Mouse (Mus musculus): ENCODE measurements around the gene Stk39. TPM values are rescaled to one million over a fixed set of nuclear protein-coding genes. Genes with fewer than 3 reads are reported as not detected.
A peak's percentile ranks its signal among the peaks of the same experiment; 100 is the strongest.

Stk39 gene
- polyA plus RNA-seq, 1 experiment from 2014 or later, result 39.0 TPM

- no peak for ATAC-seq (ENCODE audit: low FRiP score, low TSS enrichment)
- H3K27me3 ChIP-seq (ENCODE audit: control insufficient read depth, insufficient read depth, low read length), result no peaks in the 10 kb centered on the region
- no peak overlapping the region for H3K9ac ChIP-seq (replicated peaks; ENCODE audit: low read length)
- H3K4me1 ChIP-seq (ENCODE audit: control insufficient read depth, insufficient read depth, low read length), result peaks cover 18% of the 10 kb centered on the region
- no peaks in the 10 kb centered on the region for H3K36me3 ChIP-seq (ENCODE audit: control insufficient read depth, insufficient read depth, low read length)
- no peaks in the 10 kb centered on the region for H3K9me3 ChIP-seq (ENCODE audit: control insufficient read depth, low read length)
- peak overlapping the region; percentile 85; the same call in 1 of the 2 replicates for H3K4me2 ChIP-seq (ENCODE audit: low read length)
- 33% methylated on average over 4 of the region's 4 CpGs for WGBS
- H3K4me3 ChIP-seq (replicated peaks; ENCODE audit: low read depth, low read length), result no peak overlapping the region
- no peak for DNase-seq
- no peak overlapping the region for H3K27ac ChIP-seq (replicated peaks; ENCODE audit: low read depth, low read length)
These were observed 853 bp upstream of the Stk39 start for GRCm38 (mm10) chr2:68472921-68473320.

GRCm38 (mm10) chr2:68472551-68472910, 463 bp upstream of the Stk39 start:
- WGBS, result 2% methylated on average over 5 of the region's 5 CpGs
- Histone ChIP-seq H3K4me3 (replicated peaks; ENCODE audit: low read depth, low read length) (peak overlapping the region; percentile 84), H3K4me1 (ENCODE audit: control insufficient read depth, insufficient read depth, low read length) (peaks cover 18% of the 10 kb centered on the region), H3K9ac (replicated peaks; ENCODE audit: low read length) (peak overlapping the region; percentile 92), H3K36me3 (ENCODE audit: control insufficient read depth, insufficient read depth, low read length) (no peaks in the 10 kb centered on the region), H3K9me3 (ENCODE audit: control insufficient read depth, low read length) (no peaks in the 10 kb centered on the region), H3K27ac (replicated peaks; ENCODE audit: low read depth, low read length) (no peak overlapping the region), H3K4me2 (ENCODE audit: low read length) (peak overlapping the region; percentile 85), H3K27me3 (ENCODE audit: control insufficient read depth, insufficient read depth, low read length) (no peaks in the 10 kb centered on the region)
- no peak for DNase-seq
- ATAC-seq (ENCODE audit: low FRiP score, low TSS enrichment), result no peak

GRCm38 (mm10) chr2:68470891-68471758, 943 bp downstream of the Stk39 start:
- Histone ChIP-seq H3K36me3 (ENCODE audit: control insufficient read depth, insufficient read depth, low read length) (no peaks in the 10 kb centered on the region), H3K27me3 (ENCODE audit: control insufficient read depth, insufficient read depth, low read length) (no peaks in the 10 kb centered on the region), H3K9me3 (ENCODE audit: control insufficient read depth, low read length) (no peaks in the 10 kb centered on the region), H3K27ac (replicated peaks; ENCODE audit: low read depth, low read length) (peak overlapping the region; percentile 93), H3K4me2 (ENCODE audit: low read length) (peak overlapping the region; percentile 85), H3K4me3 (replicated peaks; ENCODE audit: low read depth, low read length) (peak overlapping the region; percentile 84), H3K9ac (replicated peaks; ENCODE audit: low read length) (peak overlapping the region; percentile 92), H3K4me1 (ENCODE audit: control insufficient read depth, insufficient read depth, low read length) (peaks cover 18% of the 10 kb centered on the region)
- ATAC-seq (ENCODE audit: low FRiP score, low TSS enrichment) (peak; percentile 76), DNase-seq (peak; percentile 81)
- WGBS, result under 1% methylated on average over 82 of the region's 87 CpGs

GRCm38 (mm10) chr2:68469491-68469890, 2.6 kb downstream of the Stk39 start:
- no peaks in the 10 kb centered on the region for H3K36me3 ChIP-seq (ENCODE audit: control insufficient read depth, insufficient read depth, low read length)
- H3K9ac ChIP-seq (replicated peaks; ENCODE audit: low read length), result no peak overlapping the region
- no peaks in the 10 kb centered on the region for H3K27me3 ChIP-seq (ENCODE audit: control insufficient read depth, insufficient read depth, low read length)
- H3K4me3 ChIP-seq (replicated peaks; ENCODE audit: low read depth, low read length), result no peak overlapping the region; the same call in 1 of the 2 replicates
- no peak for DNase-seq
- no peaks in the 10 kb centered on the region for H3K9me3 ChIP-seq (ENCODE audit: control insufficient read depth, low read length)
- ATAC-seq (ENCODE audit: low FRiP score, low TSS enrichment), result no peak
- H3K27ac ChIP-seq (replicated peaks; ENCODE audit: low read depth, low read length), result no peak overlapping the region
- H3K4me1 ChIP-seq (ENCODE audit: control insufficient read depth, insufficient read depth, low read length), result peaks cover 18% of the 10 kb centered on the region
- peak overlapping the region; percentile 37 for H3K4me2 ChIP-seq (ENCODE audit: low read length)
- WGBS, result 51% methylated on average over 3 of the region's 3 CpGs

GRCm38 (mm10) chr2:68468698-68469097, 3.4 kb downstream of the Stk39 start:
- H3K27me3 ChIP-seq (ENCODE audit: control insufficient read depth, insufficient read depth, low read length), result no peaks in the 10 kb centered on the region
- no peak overlapping the region for H3K27ac ChIP-seq (replicated peaks; ENCODE audit: low read depth, low read length)
- H3K9me3 ChIP-seq (ENCODE audit: control insufficient read depth, low read length), result no peaks in the 10 kb centered on the region
- peak overlapping the region; percentile 37; the same call in 1 of the 2 replicates for H3K4me2 ChIP-seq (ENCODE audit: low read length)
- ATAC-seq (ENCODE audit: low FRiP score, low TSS enrichment) (no peak), DNase-seq (peak; percentile 63)
- peaks cover 18% of the 10 kb centered on the region for H3K4me1 ChIP-seq (ENCODE audit: control insufficient read depth, insufficient read depth, low read length)
- H3K36me3 ChIP-seq (ENCODE audit: control insufficient read depth, insufficient read depth, low read length), result no peaks in the 10 kb centered on the region
- WGBS, result 50% methylated on average over 7 of the region's 7 CpGs
- no peak overlapping the region for H3K4me3 ChIP-seq (replicated peaks; ENCODE audit: low read depth, low read length)
- no peak overlapping the region for H3K9ac ChIP-seq (replicated peaks; ENCODE audit: low read length)

GRCm38 (mm10) chr2:68468259-68468658, 3.8 kb downstream of the Stk39 start:
- DNase-seq (no peak), ATAC-seq (ENCODE audit: low FRiP score, low TSS enrichment) (no peak)
- Histone ChIP-seq H3K4me3 (replicated peaks; ENCODE audit: low read depth, low read length) (no peak overlapping the region), H3K4me2 (ENCODE audit: low read length) (no peak overlapping the region), H3K9me3 (ENCODE audit: control insufficient read depth, low read length) (no peaks in the 10 kb centered on the region), H3K36me3 (ENCODE audit: control insufficient read depth, insufficient read depth, low read length) (no peaks in the 10 kb centered on the region), H3K4me1 (ENCODE audit: control insufficient read depth, insufficient read depth, low read length) (peaks cover 18% of the 10 kb centered on the region), H3K27me3 (ENCODE audit: control insufficient read depth, insufficient read depth, low read length) (no peaks in the 10 kb centered on the region), H3K27ac (replicated peaks; ENCODE audit: low read depth, low read length) (no peak overlapping the region), H3K9ac (replicated peaks; ENCODE audit: low read length) (no peak overlapping the region)
- 84% methylated on average over 14 of the region's 14 CpGs for WGBS

GRCm38 (mm10) chr2:68467085-68467978, 4.7 kb downstream of the Stk39 start:
- Histone ChIP-seq H3K4me3 (replicated peaks; ENCODE audit: low read depth, low read length) (no peak overlapping the region), H3K27ac (replicated peaks; ENCODE audit: low read depth, low read length) (no peak overlapping the region), H3K4me2 (ENCODE audit: low read length) (no peak overlapping the region), H3K27me3 (ENCODE audit: control insufficient read depth, insufficient read depth, low read length) (no peaks in the 10 kb centered on the region), H3K9me3 (ENCODE audit: control insufficient read depth, low read length) (no peaks in the 10 kb centered on the region), H3K9ac (replicated peaks; ENCODE audit: low read length) (no peak overlapping the region), H3K36me3 (ENCODE audit: control insufficient read depth, insufficient read depth, low read length) (no peaks in the 10 kb centered on the region), H3K4me1 (ENCODE audit: control insufficient read depth, insufficient read depth, low read length) (peaks cover 18% of the 10 kb centered on the region)
- no peak for DNase-seq
- WGBS, result 86% methylated on average over 9 of the region's 9 CpGs
- ATAC-seq (ENCODE audit: low FRiP score, low TSS enrichment), result no peak

- peaks cover 18% of the 10 kb centered on the region for H3K4me1 ChIP-seq (ENCODE audit: control insufficient read depth, insufficient read depth, low read length)
- H3K9ac ChIP-seq (replicated peaks; ENCODE audit: low read length), result no peak overlapping the region
- DNase-seq (no peak), ATAC-seq (ENCODE audit: low FRiP score, low TSS enrichment) (no peak)
- H3K4me3 ChIP-seq (replicated peaks; ENCODE audit: low read depth, low read length), result no peak overlapping the region
- no peak overlapping the region for H3K4me2 ChIP-seq (ENCODE audit: low read length)
- H3K27ac ChIP-seq (replicated peaks; ENCODE audit: low read depth, low read length), result no peak overlapping the region
- no peaks in the 10 kb centered on the region for H3K36me3 ChIP-seq (ENCODE audit: control insufficient read depth, insufficient read depth, low read length)
- no peaks in the 10 kb centered on the region for H3K9me3 ChIP-seq (ENCODE audit: control insufficient read depth, low read length)
- no peaks in the 10 kb centered on the region for H3K27me3 ChIP-seq (ENCODE audit: control insufficient read depth, insufficient read depth, low read length)
- WGBS, result 82% methylated on average over 19 of the region's 19 CpGs
These were observed 5.7 kb downstream of the Stk39 start for GRCm38 (mm10) chr2:68466124-68467070.

All from midbrain, embryonic 14.5 days (tissue).